Mouse (Mus musculus): ENCODE results near the gene Spp2. TPM values are rescaled to one million over a fixed set of nuclear protein-coding genes. Genes with fewer than 3 reads are reported as not detected.

Gene Spp2
- polyA plus RNA-seq, 1 experiment from 2014 or later: not detected

DNA sequence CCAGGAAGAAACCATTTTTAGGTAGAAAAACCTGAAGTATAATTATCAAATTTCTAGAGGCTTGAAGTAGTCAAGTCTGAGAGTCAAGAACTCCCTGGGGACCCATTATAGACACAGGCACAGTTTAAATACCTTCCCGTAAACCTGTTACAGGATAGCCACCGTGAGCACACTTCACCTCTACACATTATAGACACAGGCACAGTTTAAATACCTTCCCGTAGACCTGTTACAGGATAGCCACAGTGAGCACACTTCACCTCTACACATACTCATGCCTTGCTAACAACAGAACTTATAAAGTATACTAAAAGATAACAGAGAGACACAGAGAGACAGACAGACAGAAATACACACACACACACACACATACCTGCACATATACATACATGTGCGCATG, 24.5 kb downstream of the Spp2 start:
- no peak overlapping the region for H3K4me2 ChIP-seq
- H3K27ac ChIP-seq (ENCODE audit: low read depth, low read length): no peak overlapping the region
- peaks cover 4% of the 10 kb centered on the region; the same call in 1 of the 2 replicates for H3K4me1 ChIP-seq (ENCODE audit: control insufficient read depth, insufficient read depth, low read length)
- H3K9ac ChIP-seq (ENCODE audit: low read length): no peak overlapping the region
- WGBS: 84% methylated on average over 4 of the region's 4 CpGs
- H3K27me3 ChIP-seq (ENCODE audit: control insufficient read depth, insufficient read depth, low read length): no peaks in the 10 kb centered on the region
- H3K4me3 ChIP-seq (ENCODE audit: low read depth, low read length): no peak overlapping the region
- H3K36me3 ChIP-seq (ENCODE audit: control insufficient read depth, insufficient read depth, low read length): no peaks in the 10 kb centered on the region
- DNase-seq (ENCODE audit: low spot score, missing footprints) (no peak), ATAC-seq (ENCODE audit: low FRiP score) (no peak)
- no peaks in the 10 kb centered on the region for H3K9me3 ChIP-seq (ENCODE audit: control insufficient read depth, low read length)

DNA sequence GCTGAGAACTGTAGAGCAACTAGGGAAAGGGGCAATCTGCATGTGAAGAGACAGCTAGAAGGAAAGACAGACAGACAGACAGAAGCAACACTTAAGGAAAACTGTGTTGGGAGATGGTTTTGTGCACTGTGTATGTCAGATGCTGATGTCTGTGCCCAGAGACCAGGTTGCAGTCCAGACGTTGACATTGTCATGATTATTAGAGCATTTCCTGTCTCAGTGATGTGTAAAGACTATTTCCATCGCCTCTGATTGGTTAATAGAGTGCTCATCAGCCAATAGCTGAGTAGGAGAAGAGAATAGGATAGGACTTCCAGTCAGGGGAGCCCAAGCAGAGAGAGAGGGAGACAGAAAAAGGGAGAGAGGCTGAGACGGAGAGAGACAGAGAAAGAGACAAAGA, 25.8 kb downstream of the Spp2 start:
- no peak for ATAC-seq (ENCODE audit: low FRiP score)
- WGBS: 50% methylated on average over 3 of the region's 3 CpGs

GRCm38 (mm10) chr1:88433096-88433883, 26.5 kb downstream of the Spp2 start:
- H3K9me3 ChIP-seq (ENCODE audit: control insufficient read depth, low read length): no peaks in the 10 kb centered on the region
- H3K27ac ChIP-seq (ENCODE audit: low read depth, low read length): no peak overlapping the region
- H3K36me3 ChIP-seq (ENCODE audit: control insufficient read depth, insufficient read depth, low read length): no peaks in the 10 kb centered on the region
- H3K4me1 ChIP-seq (ENCODE audit: control insufficient read depth, insufficient read depth, low read length): peaks cover 4% of the 10 kb centered on the region; the same call in 1 of the 2 replicates
- no peak overlapping the region for H3K4me2 ChIP-seq
- no peaks in the 10 kb centered on the region for H3K27me3 ChIP-seq (ENCODE audit: control insufficient read depth, insufficient read depth, low read length)
- no peak for ATAC-seq (ENCODE audit: low FRiP score)
- H3K9ac ChIP-seq (ENCODE audit: low read length): no peak overlapping the region
- no peak overlapping the region for H3K4me3 ChIP-seq (ENCODE audit: low read depth, low read length)
- no peak for DNase-seq (ENCODE audit: low spot score, missing footprints)
- WGBS: 53% methylated on average over 6 of the region's 6 CpGs

More for the DNA sequence above, 25.8 kb downstream of the Spp2 start:
- Histone ChIP-seq H3K9ac (ENCODE audit: low read length) (no peak overlapping the region), H3K36me3 (ENCODE audit: control insufficient read depth, insufficient read depth, low read length) (no peaks in the 10 kb centered on the region), H3K4me1 (ENCODE audit: control insufficient read depth, insufficient read depth, low read length) (peaks cover 4% of the 10 kb centered on the region; the same call in 1 of the 2 replicates), H3K9me3 (ENCODE audit: control insufficient read depth, low read length) (no peaks in the 10 kb centered on the region), H3K4me3 (ENCODE audit: low read depth, low read length) (no peak overlapping the region), H3K27me3 (ENCODE audit: control insufficient read depth, insufficient read depth, low read length) (no peaks in the 10 kb centered on the region), H3K4me2 (no peak overlapping the region), H3K27ac (ENCODE audit: low read depth, low read length) (no peak overlapping the region)
- no peak for DNase-seq (ENCODE audit: low spot score, missing footprints)

DNA sequence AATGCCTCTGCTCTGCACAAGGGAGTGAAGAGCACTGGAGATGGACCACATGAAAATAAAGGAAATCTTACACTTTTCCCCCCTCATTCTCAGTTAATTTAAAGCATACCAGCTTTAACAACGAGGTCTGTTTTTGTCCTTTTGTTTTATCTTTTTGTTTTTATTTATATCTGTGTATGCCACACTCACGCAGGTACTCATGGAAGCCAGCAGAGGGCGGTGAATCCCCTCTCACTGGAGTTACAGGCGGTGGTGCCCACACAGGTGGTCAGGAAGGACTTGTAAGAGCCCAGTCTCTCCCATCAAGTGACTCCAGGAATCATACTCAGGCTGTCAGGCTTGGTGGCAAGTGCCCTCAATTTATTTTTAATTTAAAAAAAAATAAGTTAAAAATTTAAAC, 27.3 kb downstream of the Spp2 start:
- Histone ChIP-seq H3K36me3 (ENCODE audit: control insufficient read depth, insufficient read depth, low read length) (no peaks in the 10 kb centered on the region), H3K4me3 (ENCODE audit: low read depth, low read length) (no peak overlapping the region), H3K9me3 (ENCODE audit: control insufficient read depth, low read length) (no peaks in the 10 kb centered on the region), H3K4me1 (ENCODE audit: control insufficient read depth, insufficient read depth, low read length) (peaks cover 4% of the 10 kb centered on the region; the same call in 1 of the 2 replicates), H3K4me2 (no peak overlapping the region), H3K27me3 (ENCODE audit: control insufficient read depth, insufficient read depth, low read length) (no peaks in the 10 kb centered on the region), H3K9ac (ENCODE audit: low read length) (no peak overlapping the region), H3K27ac (ENCODE audit: low read depth, low read length) (no peak overlapping the region)
- WGBS: 74% methylated on average over 4 of the region's 4 CpGs
- ATAC-seq (ENCODE audit: low FRiP score) (no peak), DNase-seq (ENCODE audit: low spot score, missing footprints) (no peak)

DNA sequence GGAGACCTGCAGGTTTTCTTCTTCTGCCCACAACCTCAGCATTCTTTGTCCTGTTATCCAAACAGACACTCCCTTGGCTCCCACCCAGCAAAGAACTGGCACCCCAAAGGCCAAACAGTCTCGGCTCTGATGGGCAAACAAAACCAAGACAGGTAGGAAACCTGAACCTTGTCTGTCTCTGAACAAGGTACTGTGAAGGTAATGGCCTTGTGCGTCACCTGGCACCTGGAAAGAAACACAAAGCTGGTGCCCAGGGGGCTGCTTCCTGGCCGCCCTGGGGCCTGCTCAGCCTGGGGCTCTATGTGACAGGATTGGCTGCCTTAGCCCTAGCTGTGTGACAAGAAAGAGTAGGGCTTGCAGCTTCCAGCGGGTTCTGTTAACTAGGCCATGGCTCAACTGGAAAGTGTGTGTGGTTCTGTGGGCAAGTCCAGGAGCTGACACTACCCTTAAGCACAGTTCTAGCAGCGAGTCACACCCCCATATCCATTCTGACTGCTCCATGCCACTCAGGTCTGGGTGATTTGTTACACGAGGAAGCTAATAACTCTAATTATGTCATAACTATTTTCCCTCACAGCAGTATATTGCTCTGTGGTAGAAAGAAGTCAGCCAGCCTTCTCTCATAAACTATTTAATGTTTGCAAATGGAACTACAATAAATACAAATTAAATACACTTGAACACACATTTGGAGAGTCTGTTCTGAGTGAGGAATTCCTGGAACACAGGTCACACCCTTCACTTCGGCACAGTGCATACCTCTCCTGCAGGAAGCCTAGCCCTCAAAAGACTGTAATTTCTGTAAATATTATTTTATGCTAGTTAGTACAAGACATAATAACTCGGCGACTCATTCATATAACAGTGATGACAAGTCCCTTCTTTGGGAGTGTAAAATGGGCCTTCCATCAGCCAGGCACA, 30.7 kb downstream of the Spp2 start:
- Histone ChIP-seq H3K4me2 (no peak overlapping the region), H3K9me3 (ENCODE audit: control insufficient read depth, low read length) (no peaks in the 10 kb centered on the region), H3K27me3 (ENCODE audit: control insufficient read depth, insufficient read depth, low read length) (no peaks in the 10 kb centered on the region), H3K4me1 (ENCODE audit: control insufficient read depth, insufficient read depth, low read length) (no peaks in the 10 kb centered on the region), H3K27ac (ENCODE audit: low read depth, low read length) (no peak overlapping the region), H3K4me3 (ENCODE audit: low read depth, low read length) (no peak overlapping the region), H3K36me3 (ENCODE audit: control insufficient read depth, insufficient read depth, low read length) (no peaks in the 10 kb centered on the region), H3K9ac (ENCODE audit: low read length) (no peak overlapping the region)
- ATAC-seq (ENCODE audit: low FRiP score) (no peak), DNase-seq (ENCODE audit: low spot score, missing footprints) (no peak)
- WGBS: 79% methylated on average over 9 of the region's 9 CpGs

- 84% methylated on average over 4 of the region's 4 CpGs for WGBS
- Histone ChIP-seq H3K9ac (ENCODE audit: low read length) (no peak overlapping the region), H3K4me1 (ENCODE audit: control insufficient read depth, insufficient read depth, low read length) (peaks cover 13% of the 10 kb centered on the region), H3K9me3 (ENCODE audit: control insufficient read depth, low read length) (no peaks in the 10 kb centered on the region), H3K27ac (ENCODE audit: low read depth, low read length) (no peak overlapping the region), H3K4me2 (no peak overlapping the region), H3K27me3 (ENCODE audit: control insufficient read depth, insufficient read depth, low read length) (no peaks in the 10 kb centered on the region), H3K4me3 (ENCODE audit: low read depth, low read length) (no peak overlapping the region), H3K36me3 (ENCODE audit: control insufficient read depth, insufficient read depth, low read length) (no peaks in the 10 kb centered on the region)
- ATAC-seq (ENCODE audit: low FRiP score) (no peak), DNase-seq (ENCODE audit: low spot score, missing footprints) (no peak)
Measured at GRCm38 (mm10) chr1:88443383-88443782, 36.6 kb downstream of the Spp2 start.

DNA sequence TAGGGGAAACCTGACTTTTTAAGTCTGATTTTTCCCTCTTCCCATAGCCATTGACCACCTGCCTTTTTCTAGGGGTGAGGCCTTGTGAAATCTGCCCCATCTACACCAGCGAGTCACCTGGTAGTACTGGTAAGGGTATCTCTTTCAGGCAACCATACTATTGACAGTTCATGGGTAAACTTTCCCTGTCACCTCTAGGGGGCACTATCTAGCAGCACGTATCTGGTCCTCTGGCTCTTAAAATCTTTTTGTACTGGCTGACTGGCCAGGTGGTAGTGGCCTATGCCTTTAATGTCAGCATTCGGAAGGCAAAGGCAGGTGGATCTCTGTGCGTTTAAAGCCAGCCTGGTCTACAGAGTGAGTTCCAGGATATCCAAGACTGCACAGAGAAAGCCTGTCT, 38.6 kb downstream of the Spp2 start:
- ATAC-seq (ENCODE audit: low FRiP score) (no peak), DNase-seq (ENCODE audit: low spot score, missing footprints) (no peak)
- Histone ChIP-seq H3K27ac (ENCODE audit: low read depth, low read length) (no peak overlapping the region), H3K4me1 (ENCODE audit: control insufficient read depth, insufficient read depth, low read length) (peaks cover 13% of the 10 kb centered on the region), H3K9me3 (ENCODE audit: control insufficient read depth, low read length) (no peaks in the 10 kb centered on the region), H3K4me3 (ENCODE audit: low read depth, low read length) (no peak overlapping the region), H3K9ac (ENCODE audit: low read length) (no peak overlapping the region), H3K36me3 (ENCODE audit: control insufficient read depth, insufficient read depth, low read length) (no peaks in the 10 kb centered on the region), H3K4me2 (no peak overlapping the region), H3K27me3 (ENCODE audit: control insufficient read depth, insufficient read depth, low read length) (no peaks in the 10 kb centered on the region)
- WGBS: 72% methylated on average over 4 of the region's 4 CpGs

GRCm38 (mm10) chr1:88446270-88447030, 39.7 kb downstream of the Spp2 start:
- 45% methylated on average over 16 of the region's 16 CpGs for WGBS
- Histone ChIP-seq H3K4me3 (ENCODE audit: low read depth, low read length) (no peak overlapping the region), H3K4me2 (0 out of 2 replicates have a peak overlapping the region, but pooled peaks have one; percentile 16), H3K27ac (ENCODE audit: low read depth, low read length) (no peak overlapping the region), H3K9ac (ENCODE audit: low read length) (no peak overlapping the region), H3K36me3 (ENCODE audit: control insufficient read depth, insufficient read depth, low read length) (no peaks in the 10 kb centered on the region), H3K9me3 (ENCODE audit: control insufficient read depth, low read length) (no peaks in the 10 kb centered on the region), H3K4me1 (ENCODE audit: control insufficient read depth, insufficient read depth, low read length) (peaks cover 13% of the 10 kb centered on the region), H3K27me3 (ENCODE audit: control insufficient read depth, insufficient read depth, low read length) (no peaks in the 10 kb centered on the region)
- ATAC-seq (ENCODE audit: low FRiP score): no peak
- no peak for DNase-seq (ENCODE audit: low spot score, missing footprints)

All from midbrain, embryonic 11.5 days (tissue).